Mouse (Mus musculus) neural tube, embryonic 14.5 days (tissue): ENCODE measurements around the gene Ggt6. TPM values are rescaled to one million over a fixed set of nuclear protein-coding genes. Genes with fewer than 3 reads are reported as not detected.
A peak's percentile ranks its signal among the peaks of the same experiment; 100 is the strongest.

Source experiments
- ATAC-seq: fragments of 200-750 bp; cut with Nextera tagmentation; 2 replicates; pipeline ENCODE4 v1.8.0; 2017; ENCODE audit warnings: low read depth, mild to moderate bottlenecking, moderate TSS enrichment, moderate library complexity
- H3K27ac ChIP-seq: fragments of 300-500 bp; sonication (generic); 2 replicates; pipeline ENCODE4 v1.5.1; 2014; ENCODE audit warnings: low read depth, mild to moderate bottlenecking, control low read depth, low read length, moderate library complexity, mixed read lengths
- H3K27me3 ChIP-seq: fragments of 300-500 bp; sonication (generic); 2 replicates; pipeline ENCODE4 v1.6.1; 2014; ENCODE audit warnings: low read length; ENCODE audit not compliant: control insufficient read depth, insufficient read depth
- H3K36me3 ChIP-seq: fragments of 300-500 bp; sonication (generic); 2 replicates; pipeline ENCODE4 v1.6.1; 2014; ENCODE audit warnings: low read length, mixed read lengths; ENCODE audit not compliant: control insufficient read depth, insufficient read depth
- H3K4me1 ChIP-seq: fragments of 300-500 bp; sonication (generic); 2 replicates; pipeline ENCODE4 v1.6.1; 2014; ENCODE audit warnings: low read length; ENCODE audit not compliant: control insufficient read depth, insufficient read depth
- H3K4me2 ChIP-seq: fragments of 300-500 bp; sonication (generic); 2 replicates; pipeline ENCODE4 v1.6.1; 2014; ENCODE audit warnings: mild to moderate bottlenecking, low read depth, low read length, control low read depth
- H3K4me3 ChIP-seq: fragments of 300-500 bp; sonication (generic); 2 replicates; pipeline ENCODE4 v1.5.1; 2014; ENCODE audit warnings: low read depth, low read length, control low read depth, mixed read lengths
- H3K9ac ChIP-seq: fragments of 300-500 bp; sonication (generic); replicated peaks from 2 replicates; pipeline ENCODE4 v1.6.1; 2014; ENCODE audit warnings: low read depth, mild to moderate bottlenecking, control low read depth, low read length, mixed read lengths
- H3K9me3 ChIP-seq: fragments of 300-500 bp; sonication (generic); 2 replicates; pipeline ENCODE4 v1.6.1; 2016; ENCODE audit warnings: low read length; ENCODE audit not compliant: control insufficient read depth
- WGBS: fragments of 180-500 bp; shearing (Covaris S2); extraction: QIAGEN DNeasy Blood & Tissue Kit; methylation state at CpG from one replicate; pipeline ENCODE4 v1.1.7; 2014; 5-methylcytosine and 5-hydroxymethylcytosine counted together
- polyA plus RNA-seq: library from polyadenylated mRNA; unstranded; fragments of >200 nt; fragmentation: Nextera tagmentation; extraction: Ambion mirVana; gene quantifications from 2 replicates; pipeline ENCODE4 v1.2.1, GENCODE M21; 2014

Ggt6 gene
- polyA plus RNA-seq, 1 experiment from 2014 or later, result not detected

DNA sequence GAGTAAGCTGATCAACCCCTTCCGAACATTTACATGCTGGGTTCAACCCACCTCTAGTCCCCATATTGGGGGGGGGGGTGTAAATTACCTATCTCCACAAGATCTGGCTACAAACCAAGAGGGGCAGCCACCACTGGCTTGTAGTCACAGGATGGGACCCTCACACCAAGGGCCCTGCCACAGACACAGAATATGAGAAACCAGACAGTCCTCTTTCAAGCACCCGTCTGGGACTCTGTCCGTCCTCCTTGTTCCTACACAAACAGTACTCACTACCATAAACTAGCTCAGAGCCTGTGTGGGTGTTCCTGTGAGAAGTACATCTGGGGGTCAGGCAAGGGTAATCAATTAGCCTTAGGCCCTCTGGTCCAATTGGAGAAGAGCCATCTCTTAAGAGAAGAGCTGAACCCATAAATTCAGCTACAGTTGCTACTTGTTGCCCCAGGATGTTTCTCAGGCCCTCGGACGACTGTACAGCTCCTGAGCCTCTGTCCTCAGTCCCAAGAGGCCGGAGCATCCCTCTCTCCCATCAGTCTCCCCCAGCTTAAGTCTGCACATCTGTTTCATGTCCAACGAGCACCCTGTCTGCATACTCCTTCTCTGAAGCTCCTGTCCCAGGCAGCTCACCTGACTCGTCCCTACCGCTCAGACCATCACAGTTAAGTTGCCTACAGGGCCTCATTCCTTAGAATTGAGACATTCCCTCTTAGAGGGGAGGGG lies 26.7 kb upstream of the Ggt6 start:
- WGBS, result 28% methylated on average over 9 of the region's 9 CpGs
- peaks cover 3% of the 10 kb centered on the region; the same call in 1 of the 2 replicates for H3K27me3 ChIP-seq
- no peak overlapping the region for H3K4me2 ChIP-seq
- no peaks in the 10 kb centered on the region for H3K36me3 ChIP-seq
- no peak overlapping the region for H3K9ac ChIP-seq
- H3K9me3 ChIP-seq, result no peaks in the 10 kb centered on the region
- peaks cover 9% of the 10 kb centered on the region; the same call in 1 of the 2 replicates for H3K4me1 ChIP-seq
- no peak overlapping the region for H3K27ac ChIP-seq
- ATAC-seq, result no peak
- H3K4me3 ChIP-seq, result no peak overlapping the region

DNA sequence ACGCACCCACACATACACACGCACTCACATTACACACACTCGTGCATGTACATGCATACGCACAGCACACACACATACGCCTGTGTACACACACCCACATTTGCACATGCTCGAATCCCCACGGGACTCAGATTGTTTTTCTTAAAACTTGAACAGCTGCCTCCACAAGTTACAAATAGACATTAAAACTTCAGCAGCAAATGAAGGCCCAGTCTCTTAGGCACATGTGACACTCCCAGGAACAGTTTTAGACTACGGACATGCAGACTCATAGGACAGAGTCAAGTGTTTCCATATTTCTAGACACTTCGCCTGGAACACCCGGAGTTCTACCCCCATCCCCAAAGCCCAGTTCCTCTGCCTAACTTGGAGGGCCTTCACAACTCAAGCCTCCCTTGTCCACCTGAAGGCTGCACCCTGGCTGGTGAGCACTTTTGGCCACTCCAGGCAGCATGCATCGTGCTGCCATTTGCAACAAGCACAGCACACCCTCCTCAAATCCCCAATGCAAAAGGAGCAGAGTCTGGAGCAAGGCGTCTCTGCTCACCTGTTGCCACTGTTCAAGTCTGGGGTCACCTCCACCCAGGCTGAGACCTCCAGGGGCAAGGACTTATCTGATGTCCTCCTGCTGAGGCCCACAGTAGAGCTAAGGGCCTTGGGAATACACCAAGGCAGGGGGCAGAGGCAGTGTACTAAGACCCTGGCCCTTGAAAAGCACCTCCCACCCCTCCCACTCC lies 25.5 kb upstream of the Ggt6 start:
- 51% methylated on average over 12 of the region's 12 CpGs for WGBS
- Histone ChIP-seq H3K27ac (no peak overlapping the region), H3K9ac (no peak overlapping the region), H3K4me2 (no peak overlapping the region), H3K4me3 (no peak overlapping the region), H3K4me1 (peaks cover 9% of the 10 kb centered on the region; the same call in 1 of the 2 replicates), H3K36me3 (no peaks in the 10 kb centered on the region), H3K27me3 (peaks cover 3% of the 10 kb centered on the region; the same call in 1 of the 2 replicates), H3K9me3 (no peaks in the 10 kb centered on the region)
- ATAC-seq, result no peak

DNA sequence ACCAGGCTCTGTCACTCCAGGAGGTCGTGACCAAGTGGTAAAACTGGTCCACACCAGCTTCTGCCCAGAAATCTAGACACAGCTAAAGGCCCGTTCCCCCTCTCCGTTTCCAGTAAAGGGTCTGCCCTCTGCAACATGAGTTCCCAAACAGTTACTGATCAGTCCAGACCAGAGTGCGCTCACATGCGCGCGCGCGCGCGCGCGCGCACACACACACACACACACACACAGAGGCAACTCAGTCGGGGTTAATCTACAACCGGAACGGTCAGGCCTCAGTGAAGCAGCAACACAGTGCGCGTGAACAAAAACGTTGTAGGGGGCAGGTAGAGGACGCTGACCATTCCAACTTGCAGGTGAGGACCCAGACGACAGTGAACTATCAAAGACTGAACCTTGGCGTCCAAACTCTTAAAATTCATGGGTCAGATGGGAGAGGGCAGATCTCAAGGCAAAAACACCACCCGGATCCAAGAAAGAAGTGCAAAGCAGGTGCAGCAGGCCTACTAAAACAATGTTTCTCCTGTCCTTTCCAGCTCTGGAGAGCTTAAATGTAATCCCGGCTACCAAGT lies 24.7 kb upstream of the Ggt6 start:
- Histone ChIP-seq H3K4me1 (peaks cover 9% of the 10 kb centered on the region; the same call in 1 of the 2 replicates), H3K4me3 (peak overlapping the region; percentile 53), H3K9ac (peak overlapping the region; percentile 11; the same call in 1 of the 2 replicates), H3K9me3 (no peaks in the 10 kb centered on the region), H3K36me3 (no peaks in the 10 kb centered on the region), H3K4me2 (peak overlapping the region; percentile 98), H3K27ac (no peak overlapping the region), H3K27me3 (peaks cover 3% of the 10 kb centered on the region; the same call in 1 of the 2 replicates)
- peak; percentile 10; the same call in 1 of the 2 replicates for ATAC-seq
- WGBS, result under 1% methylated on average over 25 of the region's 25 CpGs

DNA sequence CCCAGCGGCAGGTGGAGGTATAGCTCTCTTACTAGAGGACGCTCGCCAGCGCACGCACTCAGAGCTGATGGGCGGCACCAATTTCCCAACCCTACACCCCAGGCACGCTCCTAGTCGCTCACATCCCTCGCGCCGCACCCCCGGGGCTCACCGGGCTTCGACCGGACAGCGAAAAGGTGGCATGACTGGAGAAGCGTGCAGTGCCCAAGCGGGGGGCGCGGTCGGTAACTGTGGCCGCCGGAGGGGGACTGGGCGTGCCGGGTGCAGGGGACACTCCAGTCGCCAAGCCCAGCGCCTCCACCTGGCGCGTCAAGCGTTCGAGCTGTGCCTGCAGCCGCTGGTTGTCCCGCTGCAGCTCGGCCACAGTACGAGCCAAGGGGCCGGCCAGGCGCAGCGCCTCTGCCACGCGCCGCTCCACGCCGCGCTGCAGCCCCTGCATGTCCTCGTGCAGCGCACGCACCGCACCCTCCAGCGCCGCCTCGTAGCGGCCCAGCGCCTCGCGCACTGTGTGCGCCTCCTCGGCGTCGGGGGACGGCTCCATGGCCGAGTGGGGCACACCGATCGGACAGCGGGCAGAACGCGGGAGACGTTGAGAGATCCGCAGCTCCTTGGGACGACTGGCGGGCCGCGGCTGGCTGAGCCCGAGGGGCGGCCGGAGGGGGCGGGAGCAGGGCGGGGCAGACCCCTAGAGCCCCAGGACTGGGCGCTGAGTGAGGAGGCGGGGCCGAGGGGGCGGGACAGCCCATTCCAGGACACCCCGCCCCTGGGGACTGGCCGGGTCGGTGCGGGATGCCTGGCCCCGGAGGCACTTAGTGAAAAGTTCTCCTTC lies 24.0 kb upstream of the Ggt6 start, which contains the start of gene Smtnl2:
TSS of gene Smtnl2 (minus strand) at position 621 of the 829 bp plus-strand sequence.
- WGBS, result under 1% methylated on average over 86 of the region's 86 CpGs
- H3K4me3 ChIP-seq, result peak within 1 kb of the TSS; percentile 53
- H3K36me3 ChIP-seq, result no peaks in the 10 kb centered on the region
- no peaks in the 10 kb centered on the region for H3K9me3 ChIP-seq
- peak; percentile 88 for ATAC-seq
- H3K27me3 ChIP-seq, result peaks cover 3% of the 10 kb centered on the region; the same call in 1 of the 2 replicates
- H3K9ac ChIP-seq, result peak within 1 kb of the TSS; percentile 59
- H3K4me1 ChIP-seq, result peaks cover 9% of the 10 kb centered on the region; the same call in 1 of the 2 replicates
- H3K4me2 ChIP-seq, result peak within 1 kb of the TSS; percentile 98
- H3K27ac ChIP-seq, result no peak within 1 kb of the TSS

DNA sequence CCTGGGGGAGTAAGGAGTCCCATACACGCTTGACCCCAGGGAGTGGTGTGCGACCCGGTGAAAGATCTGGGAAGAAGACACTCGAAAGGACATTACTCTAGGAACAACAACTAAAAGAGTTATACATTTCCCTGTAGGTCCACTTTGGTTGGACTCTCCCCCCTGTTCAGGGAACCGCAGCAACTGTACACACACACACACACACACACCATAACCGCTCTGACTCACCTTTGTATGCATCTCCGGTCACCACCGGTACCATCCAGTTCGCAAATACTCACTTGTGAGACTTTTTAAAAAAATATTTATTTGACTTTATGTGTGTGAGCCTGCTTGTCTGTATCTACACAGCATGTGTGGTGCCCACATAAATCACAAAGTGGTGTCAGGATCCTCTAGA lies 23.4 kb upstream of the Ggt6 start:
- Histone ChIP-seq H3K9me3 (no peaks in the 10 kb centered on the region), H3K4me2 (peak overlapping the region; percentile 98), H3K4me3 (peak overlapping the region; percentile 53), H3K36me3 (no peaks in the 10 kb centered on the region), H3K9ac (peak overlapping the region; percentile 59), H3K27me3 (peaks cover 3% of the 10 kb centered on the region; the same call in 1 of the 2 replicates), H3K4me1 (peaks cover 9% of the 10 kb centered on the region; the same call in 1 of the 2 replicates), H3K27ac (no peak overlapping the region)
- ATAC-seq, result no peak
- WGBS, result 30% methylated on average over 9 of the region's 9 CpGs

GRCm38 (mm10) chr11:72413016-72413415 lies 22.3 kb upstream of the Ggt6 start:
- Histone ChIP-seq H3K9me3 (no peaks in the 10 kb centered on the region), H3K36me3 (no peaks in the 10 kb centered on the region)
- 84% methylated on average over 7 of the region's 7 CpGs for WGBS

DNA sequence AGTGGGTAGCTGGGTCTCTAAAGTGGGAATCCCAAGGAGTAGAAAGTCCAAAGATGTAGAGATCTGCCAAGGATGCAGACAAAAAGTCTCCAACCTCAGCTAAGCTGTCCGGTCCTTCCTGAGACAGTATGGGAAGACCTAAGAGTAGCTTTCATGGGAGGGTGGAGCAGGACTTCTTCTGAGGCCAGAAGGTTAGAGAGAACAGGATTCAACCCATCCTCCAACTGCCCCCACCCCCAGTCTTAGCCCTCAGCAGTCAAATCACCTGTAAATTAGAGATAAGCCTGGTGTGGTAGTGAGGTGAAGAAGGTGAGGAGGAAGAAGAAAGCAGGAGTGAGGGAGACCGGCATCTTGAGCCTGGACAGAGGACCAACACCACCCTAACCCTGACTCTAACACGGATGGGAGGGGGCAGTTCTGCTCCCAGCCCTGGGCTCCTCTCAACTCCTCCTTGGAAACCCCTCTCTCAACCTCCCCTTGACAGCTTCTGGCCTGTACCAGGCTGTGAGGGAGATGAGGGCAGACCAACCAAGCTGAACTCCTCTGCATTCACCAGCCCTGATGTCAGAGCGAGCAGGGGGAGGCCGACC lies 21.6 kb upstream of the Ggt6 start:
- 85% methylated on average over 4 of the region's 5 CpGs for WGBS
- no peak for ATAC-seq
- no peaks in the 10 kb centered on the region for H3K36me3 ChIP-seq
- peaks cover 9% of the 10 kb centered on the region; the same call in 1 of the 2 replicates for H3K4me1 ChIP-seq
- H3K4me3 ChIP-seq, result no peak overlapping the region
- H3K9me3 ChIP-seq, result no peaks in the 10 kb centered on the region
- H3K27me3 ChIP-seq, result 0 out of 2 replicates have a peak, but pooled peaks cover 3% of the 10 kb centered on the region
- H3K27ac ChIP-seq, result no peak overlapping the region
- no peak overlapping the region for H3K4me2 ChIP-seq
- no peak overlapping the region for H3K9ac ChIP-seq

More at GRCm38 (mm10) chr11:72413016-72413415, 22.3 kb upstream of the Ggt6 start:
- H3K4me3 ChIP-seq, result no peak overlapping the region
- H3K9ac ChIP-seq, result no peak overlapping the region
- H3K4me2 ChIP-seq, result no peak overlapping the region
- peaks cover 3% of the 10 kb centered on the region; the same call in 1 of the 2 replicates for H3K27me3 ChIP-seq
- no peak for ATAC-seq
- no peak overlapping the region for H3K27ac ChIP-seq
- peaks cover 9% of the 10 kb centered on the region; the same call in 1 of the 2 replicates for H3K4me1 ChIP-seq

DNA sequence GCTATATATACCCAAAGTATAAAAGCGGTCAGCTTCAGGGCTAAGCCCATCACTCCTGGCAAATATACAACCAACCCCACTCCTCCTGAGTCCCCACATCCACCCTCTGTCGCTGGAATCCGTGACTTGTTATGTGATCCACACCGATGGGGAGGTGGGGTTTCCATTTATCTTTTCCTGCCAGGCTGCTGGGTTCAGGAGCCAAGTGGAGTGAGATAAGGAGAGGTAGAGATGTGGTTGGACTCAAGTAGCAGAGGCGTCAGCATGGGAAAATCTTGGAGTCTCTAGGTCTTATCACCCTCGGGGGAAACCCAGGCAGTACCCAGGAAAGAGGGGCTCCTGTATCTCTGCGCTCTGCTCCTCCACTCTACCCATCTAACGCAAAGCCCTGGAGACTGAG lies 20.2 kb upstream of the Ggt6 start:
- H3K36me3 ChIP-seq, result no peaks in the 10 kb centered on the region
- H3K9ac ChIP-seq, result no peak overlapping the region
- H3K9me3 ChIP-seq, result no peaks in the 10 kb centered on the region
- no peak overlapping the region for H3K4me2 ChIP-seq
- WGBS, result 87% methylated on average over 8 of the region's 8 CpGs
- H3K4me3 ChIP-seq, result no peak overlapping the region
- no peak for ATAC-seq
- H3K4me1 ChIP-seq, result peaks cover 9% of the 10 kb centered on the region; the same call in 1 of the 2 replicates
- 0 out of 2 replicates have a peak, but pooled peaks cover 3% of the 10 kb centered on the region for H3K27me3 ChIP-seq
- H3K27ac ChIP-seq, result no peak overlapping the region
